Mouse (Mus musculus): ENCODE results near the gene Gm11757. TPM values are rescaled to one million over a fixed set of nuclear protein-coding genes. Genes with fewer than 3 reads are reported as not detected.
"Not testable (repeated sequence)": the region's sequence is repeated elsewhere in the genome, so short reads cannot be mapped to it uniquely, and the experiment has no call there.

The Gm11757 gene
- not detected in 2 replicates for polyA plus RNA-seq (2014; fragmentation: Nextera tagmentation; extraction: Ambion mirVana)

DNA sequence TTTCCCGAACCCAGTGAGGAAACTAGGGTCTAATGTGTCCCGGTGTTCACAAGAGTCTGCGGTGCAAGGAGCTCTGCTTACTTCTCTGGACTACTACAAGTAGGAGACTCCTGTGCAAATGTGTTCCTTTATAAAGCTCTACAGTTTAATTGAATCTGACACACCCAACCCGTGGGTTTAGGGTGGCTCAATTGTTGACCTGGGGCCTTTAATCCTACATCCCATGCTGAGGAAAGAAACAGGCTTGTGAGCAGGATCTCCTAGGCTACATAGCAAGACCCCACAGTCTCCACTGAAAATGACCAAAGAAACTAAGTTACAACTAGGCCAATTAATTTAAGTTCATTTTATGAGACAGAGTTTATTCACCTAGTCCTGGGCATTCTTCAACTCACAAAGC is at the start of gene Gm11757:
Gene Gm11757, minus strand, starts transcription at position 101 of the 400 bp plus-strand sequence.
- not testable (repeated sequence) for H3K9ac ChIP-seq (ENCODE audit: low read depth, low read length); H3K4me3 ChIP-seq (ENCODE audit: low read depth, low read length); H3K27me3 ChIP-seq (ENCODE audit: control insufficient read depth, insufficient read depth, low read length); H3K4me2 ChIP-seq; H3K4me1 ChIP-seq (ENCODE audit: control insufficient read depth, insufficient read depth, low read length); H3K27ac ChIP-seq (ENCODE audit: low read depth, low read length); ATAC-seq (replicated peaks; ENCODE audit: insufficient number of reproducible peaks, low FRiP score, low TSS enrichment); H3K36me3 ChIP-seq (ENCODE audit: control insufficient read depth, insufficient read depth, low read length); H3K9me3 ChIP-seq (replicated peaks; ENCODE audit: control insufficient read depth, low read length)
- no CpG with 5 or more reads among the region's 4 CpGs for WGBS (ENCODE audit: insufficient replicate concordance)

DNA sequence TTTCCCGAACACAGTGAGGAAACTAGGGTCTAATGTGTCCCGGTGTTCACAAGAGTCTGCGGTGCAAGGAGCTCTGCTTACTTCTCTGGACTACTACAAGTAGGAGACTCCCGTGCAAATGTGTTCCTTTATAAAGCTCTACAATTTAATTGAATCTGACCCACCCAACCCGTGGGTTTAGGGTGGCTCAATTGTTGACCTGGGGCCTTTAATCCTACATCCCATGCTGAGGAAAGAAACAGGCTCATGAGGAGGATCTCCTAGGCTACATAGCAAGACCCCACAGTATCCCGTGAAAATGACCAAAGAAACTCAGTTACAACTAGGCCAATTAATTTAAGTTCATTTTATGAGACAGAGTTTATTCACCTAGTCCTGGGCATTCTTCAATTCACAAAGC is 29.7 kb upstream of the Gm11757 start, which contains the start of gene Gm11756:
Gene Gm11756, minus strand, starts transcription at position 101 of the 400 bp plus-strand sequence.
- not testable (repeated sequence) for H3K4me3 ChIP-seq (ENCODE audit: low read depth, low read length); H3K27ac ChIP-seq (ENCODE audit: low read depth, low read length); H3K4me2 ChIP-seq; ATAC-seq (replicated peaks; ENCODE audit: insufficient number of reproducible peaks, low FRiP score, low TSS enrichment); H3K27me3 ChIP-seq (ENCODE audit: control insufficient read depth, insufficient read depth, low read length); H3K9ac ChIP-seq (ENCODE audit: low read depth, low read length); H3K9me3 ChIP-seq (replicated peaks; ENCODE audit: control insufficient read depth, low read length); H3K36me3 ChIP-seq (ENCODE audit: control insufficient read depth, insufficient read depth, low read length); H3K4me1 ChIP-seq (ENCODE audit: control insufficient read depth, insufficient read depth, low read length)
- WGBS (ENCODE audit: insufficient replicate concordance) = 80% methylated on average over 6 of the region's 6 CpGs

DNA sequence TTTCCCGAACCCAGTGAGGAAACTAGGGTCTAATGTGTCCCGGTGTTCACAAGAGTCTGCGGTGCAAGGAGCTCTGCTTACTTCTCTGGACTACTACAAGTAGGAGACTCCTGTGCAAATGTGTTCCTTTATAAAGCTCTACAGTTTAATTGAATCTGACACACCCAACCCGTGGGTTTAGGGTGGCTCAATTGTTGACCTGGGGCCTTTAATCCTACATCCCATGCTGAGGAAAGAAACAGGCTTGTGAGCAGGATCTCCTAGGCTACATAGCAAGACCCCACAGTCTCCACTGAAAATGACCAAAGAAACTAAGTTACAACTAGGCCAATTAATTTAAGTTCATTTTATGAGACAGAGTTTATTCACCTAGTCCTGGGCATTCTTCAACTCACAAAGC is 14.9 kb upstream of the Gm11757 start, which contains the start of gene Gm13871:
Gene Gm13871, minus strand, starts transcription at position 101 of the 400 bp plus-strand sequence.
- H3K9ac ChIP-seq (ENCODE audit: low read depth, low read length); H3K4me1 ChIP-seq (ENCODE audit: control insufficient read depth, insufficient read depth, low read length); H3K4me3 ChIP-seq (ENCODE audit: low read depth, low read length); H3K36me3 ChIP-seq (ENCODE audit: control insufficient read depth, insufficient read depth, low read length); ATAC-seq (replicated peaks; ENCODE audit: insufficient number of reproducible peaks, low FRiP score, low TSS enrichment); H3K27me3 ChIP-seq (ENCODE audit: control insufficient read depth, insufficient read depth, low read length); H3K27ac ChIP-seq (ENCODE audit: low read depth, low read length); H3K9me3 ChIP-seq (replicated peaks; ENCODE audit: control insufficient read depth, low read length); H3K4me2 ChIP-seq: not testable (repeated sequence)
- WGBS (ENCODE audit: insufficient replicate concordance) = no CpG with 5 or more reads among the region's 4 CpGs

DNA sequence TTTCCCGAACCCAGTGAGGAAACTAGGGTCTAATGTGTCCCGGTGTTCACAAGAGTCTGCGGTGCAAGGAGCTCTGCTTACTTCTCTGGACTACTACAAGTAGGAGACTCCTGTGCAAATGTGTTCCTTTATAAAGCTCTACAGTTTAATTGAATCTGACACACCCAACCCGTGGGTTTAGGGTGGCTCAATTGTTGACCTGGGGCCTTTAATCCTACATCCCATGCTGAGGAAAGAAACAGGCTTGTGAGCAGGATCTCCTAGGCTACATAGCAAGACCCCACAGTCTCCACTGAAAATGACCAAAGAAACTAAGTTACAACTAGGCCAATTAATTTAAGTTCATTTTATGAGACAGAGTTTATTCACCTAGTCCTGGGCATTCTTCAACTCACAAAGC is 14.7 kb downstream of the Gm11757 start, which contains the start of gene Gm11758:
Gene Gm11758, minus strand, starts transcription at position 101 of the 400 bp plus-strand sequence.
- H3K4me1 ChIP-seq (ENCODE audit: control insufficient read depth, insufficient read depth, low read length); H3K27me3 ChIP-seq (ENCODE audit: control insufficient read depth, insufficient read depth, low read length); H3K27ac ChIP-seq (ENCODE audit: low read depth, low read length); H3K9me3 ChIP-seq (replicated peaks; ENCODE audit: control insufficient read depth, low read length); ATAC-seq (replicated peaks; ENCODE audit: insufficient number of reproducible peaks, low FRiP score, low TSS enrichment); H3K9ac ChIP-seq (ENCODE audit: low read depth, low read length); H3K4me3 ChIP-seq (ENCODE audit: low read depth, low read length); H3K36me3 ChIP-seq (ENCODE audit: control insufficient read depth, insufficient read depth, low read length); H3K4me2 ChIP-seq: not testable (repeated sequence)
- WGBS (ENCODE audit: insufficient replicate concordance) = no CpG with 5 or more reads among the region's 4 CpGs

Other genes starting within 250 kb of the Gm11757 start
- gene Gm11239, start 222.8 kb downstream of the Gm11757 start, polyA plus RNA-seq (2014; fragmentation: Nextera tagmentation; extraction: Ambion mirVana) = not detected in 2 replicates
- gene Gm428, start 207.6 kb downstream of the Gm11757 start, polyA plus RNA-seq (2014; fragmentation: Nextera tagmentation; extraction: Ambion mirVana) = not detected in 2 replicates
- 1.2 and 1.7 TPM in 2 replicates for gene Rasef, start 100.1 kb downstream of the Gm11757 start, polyA plus RNA-seq (2014; fragmentation: Nextera tagmentation; extraction: Ambion mirVana)
- gene Gm11758, start 14.8 kb downstream of the Gm11757 start, polyA plus RNA-seq (2014; fragmentation: Nextera tagmentation; extraction: Ambion mirVana) = not detected in 2 replicates
- not detected in 2 replicates for gene Gm13871, start 14.8 kb upstream of the Gm11757 start, polyA plus RNA-seq (2014; fragmentation: Nextera tagmentation; extraction: Ambion mirVana)
- not detected in 2 replicates for gene Gm11756, start 29.6 kb upstream of the Gm11757 start, polyA plus RNA-seq (2014; fragmentation: Nextera tagmentation; extraction: Ambion mirVana)
- gene 2310002L09Rik, start 59.7 kb upstream of the Gm11757 start, polyA plus RNA-seq (2014; fragmentation: Nextera tagmentation; extraction: Ambion mirVana) = 0.23 and 0.39 TPM in 2 replicates
- 0.46 TPM in 2 replicates for gene Frmd3, start 122.3 kb upstream of the Gm11757 start, polyA plus RNA-seq (2014; fragmentation: Nextera tagmentation; extraction: Ambion mirVana)

Measured in heart, embryonic 11.5 days (tissue).